ENCODE assay signal across 11 mouse cellular contexts in genomic region chr1:40382841-40383240, GRCm38 (mm10). TPM values are rescaled to one million over a fixed set of nuclear protein-coding genes. Genes with fewer than 3 reads are reported as not detected.
"Had no signal": no experiment of that assay in that cellular context is flagged by ENCODE, and none has a peak within 500 bp of the region (broad histone marks: within the 10 kb centered on the region; RNA-seq: fewer than 3 reads in every experiment).

No protein-coding gene starts in this region.

- ATAC-seq: liver, postnatal 0 days; midbrain, embryonic 16.5 days had no signal

- DNase-seq: kidney, adult 2 months; kidney, postnatal 14 days; layer of hippocampus, adult 9-11 months; layer of hippocampus, postnatal 36 days; liver; liver, embryonic 13.5 days; liver, postnatal 0 days; right cerebral cortex, adult 18-20 months; right cerebral cortex, postnatal 25 days had no signal

RNA-seq across cellular contexts. Expression of gene Il1rl1, which starts 46.5 kb away (rescaled TPM):
- polyA plus RNA-seq: midbrain, embryonic 12.5 days had no signal
